Mouse (Mus musculus) forebrain, embryonic 10.5 days (tissue): Measurements from ENCODE around the gene Ampd3. TPM values are rescaled to one million over a fixed set of nuclear protein-coding genes. Genes with fewer than 3 reads are reported as not detected.
A peak's percentile ranks its signal among the peaks of the same experiment; 100 is the strongest.

Experiments used
- DNase-seq: peaks from one replicate; pipeline ENCODE4 v3.0.0-alpha.2; 2017; ENCODE audit warnings: low spot score; ENCODE audit errors: extremely low spot score
- H3K27ac ChIP-seq: fragments of 300-500 bp; sonication (generic); 2 replicates; pipeline ENCODE4 v1.5.1; 2016; ENCODE audit warnings: mild to moderate bottlenecking
- H3K27me3 ChIP-seq: fragments of 300-500 bp; sonication (generic); 2 replicates; pipeline ENCODE4 v1.6.1; 2016; ENCODE audit warnings: mild to moderate bottlenecking; ENCODE audit not compliant: poor library complexity, severe bottlenecking
- H3K36me3 ChIP-seq: fragments of 300-500 bp; sonication (generic); replicated peaks from 2 replicates; pipeline ENCODE4 v1.6.1; 2016; ENCODE audit warnings: mild to moderate bottlenecking, moderate library complexity
- H3K4me1 ChIP-seq: fragments of 300-500 bp; sonication (generic); 2 replicates; pipeline ENCODE4 v1.6.1; 2016
- H3K4me3 ChIP-seq: fragments of 300-500 bp; sonication (generic); 2 replicates; pipeline ENCODE4 v1.5.1; 2016; ENCODE audit warnings: mild to moderate bottlenecking, moderate library complexity
- H3K9me3 ChIP-seq: fragments of 300-500 bp; sonication (generic); 2 replicates; pipeline ENCODE4 v1.6.1; 2016; ENCODE audit warnings: mild to moderate bottlenecking, moderate library complexity
- WGBS: fragments of 180-500 bp; shearing (Covaris S2); methylation state at CpG from one replicate; pipeline ENCODE4 v1.1.7; 2016; 5-methylcytosine and 5-hydroxymethylcytosine counted together
- polyA plus RNA-seq: library from polyadenylated mRNA; unstranded; fragments of >200 nt; fragmentation: Nextera tagmentation; extraction: Ambion mirVana; gene quantifications from 2 replicates; pipeline ENCODE4 v1.2.1, GENCODE M21; 2016

Ampd3 gene
- polyA plus RNA-seq, 1 experiment from 2014 or later = 1.5 TPM

DNA sequence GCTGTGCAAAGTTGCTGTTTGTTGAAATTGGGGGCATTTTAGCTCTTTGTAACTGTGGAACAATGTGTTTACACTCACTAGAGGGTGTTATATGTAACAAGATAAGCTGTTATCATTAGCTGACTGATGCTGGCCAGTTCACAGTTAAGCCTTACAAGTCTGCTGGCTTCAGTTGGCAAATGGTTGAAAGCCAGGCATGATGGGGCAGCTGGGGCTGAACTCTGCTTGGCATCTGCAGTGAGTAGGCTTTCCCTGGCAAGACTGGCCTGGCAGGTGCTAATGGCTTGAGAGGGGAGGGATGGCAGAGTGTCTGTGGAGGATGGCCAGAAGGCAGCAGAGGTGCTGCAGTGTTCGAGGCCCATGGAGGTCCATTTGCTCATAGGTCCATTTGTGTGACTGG lies 6.1 kb downstream of the Ampd3 start:
- 100% methylated on average over 1 of the region's 1 CpGs for WGBS
- H3K4me1 ChIP-seq = peaks cover 25% of the 10 kb centered on the region
- H3K27me3 ChIP-seq = peaks cover 29% of the 10 kb centered on the region
- H3K4me3 ChIP-seq = no peak overlapping the region
- DNase-seq = no peak
- no peaks in the 10 kb centered on the region for H3K9me3 ChIP-seq
- peak overlapping the region; percentile 51; the same call in 1 of the 2 replicates for H3K27ac ChIP-seq
- no peaks in the 10 kb centered on the region for H3K36me3 ChIP-seq

DNA sequence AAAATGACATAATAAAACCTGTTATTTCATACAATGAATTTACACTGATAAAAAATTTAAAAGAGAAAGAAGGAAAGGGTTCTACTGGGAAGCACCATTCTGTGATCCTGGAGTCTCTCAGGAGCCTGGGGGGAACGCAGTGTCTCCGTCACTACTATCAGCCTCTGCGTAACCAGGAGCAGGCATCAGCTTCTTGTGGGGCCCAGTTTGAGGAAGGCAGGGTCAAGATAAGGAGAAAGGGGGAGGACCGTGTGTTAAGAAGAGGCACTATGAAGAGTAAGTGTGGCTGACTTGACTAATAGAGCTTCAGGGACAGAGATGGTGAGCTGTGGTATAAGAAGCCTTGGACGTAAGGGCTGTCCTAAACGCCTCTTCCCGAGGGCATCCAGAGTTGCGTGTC lies 6.7 kb downstream of the Ampd3 start:
- no peak for DNase-seq
- H3K9me3 ChIP-seq = no peaks in the 10 kb centered on the region
- H3K27ac ChIP-seq = 0 out of 2 replicates have a peak overlapping the region, but pooled peaks have one; percentile 51
- 85% methylated on average over 8 of the region's 8 CpGs for WGBS
- peaks cover 23% of the 10 kb centered on the region for H3K27me3 ChIP-seq
- H3K4me1 ChIP-seq = peaks cover 23% of the 10 kb centered on the region
- no peaks in the 10 kb centered on the region for H3K36me3 ChIP-seq
- H3K4me3 ChIP-seq = no peak overlapping the region

DNA sequence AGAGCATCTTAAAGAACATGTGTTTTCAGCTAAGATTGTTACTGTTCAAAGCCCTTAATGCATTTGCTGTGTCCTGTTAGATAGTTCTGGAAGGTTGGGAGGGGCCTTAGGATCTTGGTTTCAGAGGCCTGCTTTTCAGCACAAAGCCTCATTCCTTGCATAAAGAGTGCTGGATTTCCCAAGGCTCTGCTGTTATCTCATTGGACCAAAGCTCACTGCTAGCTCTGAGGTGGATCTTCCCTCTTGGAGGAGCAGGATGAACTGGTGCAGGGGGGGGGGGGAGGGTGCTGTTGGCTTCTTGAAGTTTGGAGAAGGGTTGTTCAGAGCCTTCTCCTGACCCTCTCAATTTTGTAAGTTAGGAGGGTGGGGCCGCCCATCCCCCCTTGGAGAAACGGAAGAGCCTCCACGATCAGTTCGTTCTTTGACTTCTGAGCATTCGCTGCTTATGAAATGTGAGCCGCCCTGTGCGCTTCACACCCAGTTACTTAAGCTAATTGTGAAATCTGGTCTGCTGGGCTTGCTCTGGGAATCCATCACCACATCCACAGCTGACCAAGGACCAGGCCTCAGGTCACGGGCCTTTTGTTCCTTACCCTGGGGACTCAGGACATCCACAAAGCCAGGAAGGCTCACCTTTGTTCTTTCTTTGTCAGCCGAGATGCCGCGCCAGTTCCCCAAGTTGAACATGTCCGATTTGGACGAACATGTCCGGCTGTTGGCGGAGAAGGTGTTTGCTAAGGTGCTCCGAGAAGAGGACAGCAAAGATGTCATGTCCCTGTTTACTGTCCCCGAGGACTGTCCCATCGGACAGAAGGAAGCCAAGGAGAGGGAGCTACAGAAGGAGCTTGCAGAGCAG lies 9.4 kb downstream of the Ampd3 start:
- Histone ChIP-seq H3K4me1 (peaks cover 31% of the 10 kb centered on the region), H3K36me3 (no peaks in the 10 kb centered on the region), H3K27ac (no peak overlapping the region), H3K4me3 (no peak overlapping the region), H3K27me3 (peaks cover 7% of the 10 kb centered on the region; the same call in 1 of the 2 replicates), H3K9me3 (no peaks in the 10 kb centered on the region)
- 87% methylated on average over 18 of the region's 18 CpGs for WGBS
- no peak for DNase-seq

DNA sequence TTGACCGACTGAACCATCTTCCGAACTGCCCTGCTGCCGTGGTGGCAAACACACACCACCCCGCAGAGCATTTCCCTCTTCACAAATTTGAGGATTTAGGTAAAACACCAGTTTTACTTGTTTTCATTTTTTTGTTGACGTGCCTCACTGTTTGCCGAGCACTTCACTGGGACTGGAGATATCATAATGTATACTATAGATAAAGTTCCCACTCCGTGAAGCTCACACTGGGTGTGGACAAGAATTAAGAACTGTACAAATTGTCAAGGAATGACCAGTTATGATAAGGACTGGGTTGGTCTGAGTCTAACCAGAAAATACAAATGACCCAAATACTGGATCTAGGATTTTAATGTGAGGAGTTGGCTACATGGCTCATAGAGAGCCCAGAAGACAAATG lies 10.9 kb downstream of the Ampd3 start:
- peaks cover 33% of the 10 kb centered on the region for H3K4me1 ChIP-seq
- H3K27ac ChIP-seq = no peak overlapping the region
- H3K9me3 ChIP-seq = no peaks in the 10 kb centered on the region
- no peak for DNase-seq
- H3K36me3 ChIP-seq = no peaks in the 10 kb centered on the region
- H3K4me3 ChIP-seq = no peak overlapping the region
- H3K27me3 ChIP-seq = peaks cover 4% of the 10 kb centered on the region; the same call in 1 of the 2 replicates
- WGBS = 93% methylated on average over 7 of the region's 7 CpGs

DNA sequence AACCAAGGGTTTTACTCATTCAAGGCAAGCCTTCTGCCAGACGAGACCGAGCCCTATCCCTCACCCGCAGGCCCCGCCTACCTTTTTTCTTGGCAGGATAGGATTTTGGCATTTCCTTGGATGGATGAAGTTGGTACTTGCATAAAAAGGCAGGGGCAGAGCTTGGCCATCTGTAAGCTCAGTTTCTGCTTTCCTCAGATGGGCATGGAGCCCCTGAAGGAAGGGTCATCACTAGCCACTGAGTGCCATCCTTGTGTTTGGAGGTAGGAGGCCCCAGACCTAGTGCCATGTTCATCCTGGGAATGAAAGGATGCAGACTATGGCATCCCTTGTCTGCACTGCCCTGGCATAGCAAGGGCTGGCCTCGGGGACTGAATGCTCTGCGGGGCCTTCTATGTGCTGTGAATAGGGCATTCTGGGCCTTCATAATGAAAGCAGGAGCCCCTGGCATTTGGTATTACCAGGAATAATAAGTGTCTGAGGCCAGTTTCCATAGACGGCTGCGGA lies 11.7 kb downstream of the Ampd3 start:
- no peak overlapping the region for H3K4me3 ChIP-seq
- H3K27me3 ChIP-seq = no peaks in the 10 kb centered on the region
- H3K4me1 ChIP-seq = peaks cover 33% of the 10 kb centered on the region
- no peaks in the 10 kb centered on the region for H3K36me3 ChIP-seq
- WGBS = 87% methylated on average over 8 of the region's 8 CpGs
- no peaks in the 10 kb centered on the region for H3K9me3 ChIP-seq
- no peak for DNase-seq
- no peak overlapping the region for H3K27ac ChIP-seq

DNA sequence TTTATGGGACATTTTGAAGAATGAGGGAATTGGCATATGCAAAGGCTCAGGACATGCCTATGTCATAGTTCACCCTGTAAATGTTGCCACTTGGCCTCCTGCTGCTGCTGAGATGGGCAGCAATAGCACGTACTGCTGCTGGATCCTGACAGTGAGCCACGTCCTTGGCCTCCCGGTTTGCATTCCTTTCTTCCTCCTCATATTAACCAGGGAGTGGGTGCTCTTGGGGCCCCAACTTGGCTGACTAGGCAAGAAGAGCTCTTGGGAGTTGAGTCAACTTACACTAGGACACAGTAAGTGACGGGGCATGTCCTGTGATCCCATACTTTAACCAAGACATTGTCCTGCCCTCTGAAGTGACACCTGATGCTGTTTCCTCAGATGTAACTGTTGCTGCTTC lies 12.5 kb downstream of the Ampd3 start:
- H3K9me3 ChIP-seq = no peaks in the 10 kb centered on the region
- no peaks in the 10 kb centered on the region for H3K27me3 ChIP-seq
- 82% methylated on average over 4 of the region's 4 CpGs for WGBS
- no peak overlapping the region for H3K27ac ChIP-seq
- H3K36me3 ChIP-seq = no peaks in the 10 kb centered on the region
- no peak for DNase-seq
- no peak overlapping the region for H3K4me3 ChIP-seq
- peaks cover 41% of the 10 kb centered on the region for H3K4me1 ChIP-seq

DNA sequence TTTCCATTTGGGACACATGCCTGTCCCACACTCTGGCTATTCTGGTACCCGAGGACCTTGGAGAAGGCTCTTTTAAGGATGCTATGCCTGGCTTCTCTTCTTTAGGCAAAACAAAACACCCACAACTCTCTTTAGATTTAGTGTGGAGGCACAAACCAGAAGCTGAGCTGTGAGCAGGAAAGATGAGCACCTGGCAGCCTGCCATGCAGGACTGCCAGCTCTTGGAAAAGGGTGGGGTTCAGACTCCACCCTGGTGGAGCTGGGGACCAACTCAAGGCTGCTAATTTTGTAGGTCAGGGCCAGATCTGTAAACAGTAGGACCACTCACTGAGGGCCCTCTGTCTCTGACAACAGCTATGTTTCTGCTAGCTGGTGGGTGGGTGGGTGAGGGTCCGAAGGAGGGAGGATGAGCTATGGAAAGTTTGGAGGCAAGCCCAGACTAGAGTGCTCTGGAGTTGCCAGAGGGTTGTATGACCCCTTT lies 13.3 kb downstream of the Ampd3 start:
- peaks cover 49% of the 10 kb centered on the region for H3K4me1 ChIP-seq
- H3K27ac ChIP-seq = no peak overlapping the region

DNA sequence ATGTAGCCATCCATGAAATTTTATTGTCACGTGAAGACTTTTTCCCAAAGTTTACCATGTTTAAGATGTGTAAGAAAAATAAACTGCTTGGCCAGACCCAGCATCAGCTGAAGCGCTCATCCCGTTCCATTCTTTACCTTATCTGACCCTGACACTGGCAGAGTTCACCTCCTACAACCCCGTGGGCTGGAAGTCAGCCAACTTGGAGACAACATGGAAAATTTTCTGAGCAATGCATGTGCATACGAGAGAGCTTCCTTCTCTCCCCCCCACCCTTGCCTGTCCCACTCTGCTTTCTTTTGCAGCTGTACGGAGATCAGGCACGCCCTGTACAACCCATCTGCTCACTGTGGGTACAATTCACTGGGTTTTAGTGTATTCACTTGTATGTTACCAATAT lies 14.1 kb downstream of the Ampd3 start:
- Histone ChIP-seq H3K36me3 (no peaks in the 10 kb centered on the region), H3K9me3 (no peaks in the 10 kb centered on the region), H3K4me3 (no peak overlapping the region), H3K27me3 (no peaks in the 10 kb centered on the region), H3K4me1 (peaks cover 44% of the 10 kb centered on the region), H3K27ac (no peak overlapping the region)
- WGBS = 85% methylated on average over 7 of the region's 7 CpGs
- no peak for DNase-seq

More for the DNA sequence above, 13.3 kb downstream of the Ampd3 start:
- no peaks in the 10 kb centered on the region for H3K36me3 ChIP-seq
- H3K9me3 ChIP-seq = no peaks in the 10 kb centered on the region
- no peak overlapping the region for H3K4me3 ChIP-seq
- no peak for DNase-seq
- 85% methylated on average over 2 of the region's 2 CpGs for WGBS
- no peaks in the 10 kb centered on the region for H3K27me3 ChIP-seq

DNA sequence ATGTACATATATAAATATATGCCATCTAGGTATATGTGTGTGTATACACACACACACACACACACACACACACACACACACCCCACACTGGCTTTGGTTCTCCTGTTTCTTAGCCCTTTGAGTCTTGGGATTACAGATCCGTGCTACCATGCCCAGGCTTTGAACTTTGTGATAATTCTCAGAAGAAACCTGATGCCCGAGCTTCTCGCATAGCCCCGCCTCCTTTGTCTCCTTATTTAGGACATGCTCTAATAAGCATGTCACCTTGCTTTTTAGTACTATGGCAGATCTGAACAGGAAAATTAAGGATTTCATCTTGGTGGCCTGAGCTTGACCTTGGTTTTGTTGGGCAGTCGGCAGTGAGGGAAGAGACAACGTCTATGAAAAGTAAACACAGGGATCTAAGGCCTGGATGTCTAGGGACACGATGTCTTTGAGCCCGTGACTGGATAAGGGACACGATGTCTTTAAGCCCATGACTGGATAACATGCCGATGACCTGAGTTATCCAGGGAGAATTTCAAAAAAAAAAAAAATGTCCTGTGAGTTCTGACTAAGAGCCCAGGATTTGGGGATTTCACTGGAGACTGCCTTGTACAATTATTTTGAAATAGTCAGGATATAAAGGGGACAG lies 15.0 kb downstream of the Ampd3 start:
- H3K4me1 ChIP-seq = peaks cover 36% of the 10 kb centered on the region
- no peak for DNase-seq
- 49% methylated on average over 10 of the region's 10 CpGs for WGBS

DNA sequence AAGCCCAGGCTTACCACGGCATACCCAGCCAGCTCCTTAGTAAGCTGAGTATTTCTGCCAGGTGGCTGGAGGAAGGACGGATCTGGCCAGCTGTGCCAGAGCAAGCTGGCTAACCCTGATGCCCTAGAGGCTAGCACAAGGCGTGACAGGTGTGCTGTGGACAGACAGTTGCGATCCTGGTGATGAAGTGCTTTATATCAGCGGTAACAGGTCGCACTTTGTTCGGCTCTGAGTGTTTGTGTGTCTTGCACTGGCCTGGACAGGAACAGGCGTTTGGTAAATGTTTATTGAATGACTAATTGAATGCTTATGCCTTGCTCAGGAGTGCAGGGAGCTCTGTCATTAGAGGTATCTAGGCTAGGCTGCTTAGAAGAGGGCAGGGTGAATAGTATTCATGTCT lies 17.0 kb downstream of the Ampd3 start:
- WGBS = 77% methylated on average over 8 of the region's 8 CpGs
- no peaks in the 10 kb centered on the region for H3K36me3 ChIP-seq
- no peak for DNase-seq
- H3K4me3 ChIP-seq = no peak overlapping the region
- peaks cover 36% of the 10 kb centered on the region for H3K4me1 ChIP-seq
- H3K27ac ChIP-seq = 0 out of 2 replicates have a peak overlapping the region, but pooled peaks have one; percentile 21
- no peaks in the 10 kb centered on the region for H3K9me3 ChIP-seq
- H3K27me3 ChIP-seq = no peaks in the 10 kb centered on the region

More for the DNA sequence above, 15.0 kb downstream of the Ampd3 start:
- Histone ChIP-seq H3K36me3 (no peaks in the 10 kb centered on the region), H3K27me3 (no peaks in the 10 kb centered on the region), H3K9me3 (no peaks in the 10 kb centered on the region), H3K4me3 (no peak overlapping the region), H3K27ac (no peak overlapping the region)

DNA sequence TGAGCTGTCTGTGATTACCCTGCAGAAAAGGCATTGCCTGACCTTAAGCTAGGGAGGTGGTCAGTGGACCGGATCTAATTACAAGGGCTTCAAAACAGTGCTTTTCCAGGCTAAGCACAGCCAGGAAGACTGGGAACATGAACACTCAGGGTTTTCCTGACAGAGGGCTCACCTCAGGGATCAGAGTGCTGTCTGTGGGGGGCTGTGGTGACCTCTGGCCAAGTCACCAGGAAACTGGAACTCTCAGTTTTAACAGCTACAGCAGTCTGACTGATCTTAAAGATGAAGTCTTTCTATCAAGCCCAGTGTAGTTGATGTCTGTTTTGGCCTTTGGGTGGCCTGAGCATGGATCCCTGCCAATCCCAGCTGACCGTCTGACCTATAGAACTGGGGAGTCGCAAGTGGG lies 17.7 kb downstream of the Ampd3 start:
- Histone ChIP-seq H3K4me1 (peaks cover 36% of the 10 kb centered on the region), H3K4me3 (no peak overlapping the region), H3K36me3 (no peaks in the 10 kb centered on the region), H3K9me3 (no peaks in the 10 kb centered on the region), H3K27me3 (no peaks in the 10 kb centered on the region), H3K27ac (no peak overlapping the region)
- WGBS = 71% methylated on average over 3 of the region's 3 CpGs
- DNase-seq = no peak

DNA sequence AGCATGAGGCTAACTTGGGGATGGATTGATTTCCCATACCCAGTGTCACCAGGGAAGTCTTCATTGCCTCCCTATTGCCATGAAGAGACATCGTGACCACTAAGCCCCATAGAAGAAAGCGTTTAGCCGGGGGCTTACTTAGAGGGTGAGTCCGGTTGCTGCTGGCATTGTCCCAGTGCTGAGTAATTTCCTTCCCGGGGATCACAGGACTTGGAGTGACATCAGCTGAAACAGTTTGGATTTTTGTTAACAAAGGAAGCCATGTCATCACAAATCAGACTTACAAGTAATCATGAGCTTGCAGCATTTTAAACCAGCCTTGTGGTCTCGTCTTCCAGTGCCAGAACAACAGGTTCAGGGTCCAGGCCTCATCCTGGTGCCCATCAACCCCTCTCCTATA lies 19.3 kb downstream of the Ampd3 start:
- Histone ChIP-seq H3K27ac (0 out of 2 replicates have a peak overlapping the region, but pooled peaks have one; percentile 15), H3K9me3 (no peaks in the 10 kb centered on the region), H3K27me3 (no peaks in the 10 kb centered on the region), H3K4me1 (peaks cover 29% of the 10 kb centered on the region), H3K36me3 (no peaks in the 10 kb centered on the region), H3K4me3 (no peak overlapping the region)
- no peak for DNase-seq
- 88% methylated on average over 6 of the region's 6 CpGs for WGBS

DNA sequence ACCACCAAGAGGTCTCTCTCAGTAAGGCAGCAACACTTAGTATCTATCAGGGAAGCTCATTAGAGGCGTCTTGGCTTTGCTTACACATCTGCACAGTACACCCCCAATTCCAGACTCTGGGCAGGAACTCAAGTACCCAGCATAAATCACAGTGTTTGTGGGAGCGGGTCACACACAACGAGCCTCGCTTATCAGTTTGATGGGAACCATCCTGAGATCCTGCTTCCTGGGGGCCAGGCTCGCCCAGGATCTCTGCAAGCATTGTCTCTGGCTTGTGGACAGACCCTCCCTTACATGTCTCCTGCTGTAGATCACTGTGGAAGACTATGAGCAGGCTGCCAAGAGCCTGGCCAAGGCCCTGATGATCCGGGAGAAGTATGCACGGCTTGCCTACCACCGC lies 22.9 kb downstream of the Ampd3 start:
- no peak for DNase-seq
- 90% methylated on average over 8 of the region's 8 CpGs for WGBS

More for the DNA sequence above, 22.9 kb downstream of the Ampd3 start:
- H3K4me3 ChIP-seq = no peak overlapping the region
- no peaks in the 10 kb centered on the region for H3K27me3 ChIP-seq
- H3K9me3 ChIP-seq = no peaks in the 10 kb centered on the region
- H3K36me3 ChIP-seq = no peaks in the 10 kb centered on the region
- peaks cover 4% of the 10 kb centered on the region for H3K4me1 ChIP-seq
- no peak overlapping the region for H3K27ac ChIP-seq
